Mouse (Mus musculus) testis, adult 2 months (tissue): ENCODE measurements around the gene Zdhhc24. TPM values are rescaled to one million over a fixed set of nuclear protein-coding genes. Genes with fewer than 3 reads are reported as not detected.

Experiments
- H3K27ac ChIP-seq: fragments of 200-500 bp; 2 replicates; pipeline ENCODE4 v1.5.1; 2012; ENCODE audit warnings: low read depth, low read length; ENCODE audit not compliant: control insufficient read depth, insufficient read depth
- H3K27me3 ChIP-seq: fragments of 200-500 bp; 2 replicates; pipeline ENCODE4 v1.6.1; 2012; ENCODE audit warnings: mild to moderate bottlenecking, low read length, moderate library complexity; ENCODE audit not compliant: control insufficient read depth, insufficient read depth
- H3K36me3 ChIP-seq: fragments of 200-500 bp; 2 replicates; pipeline ENCODE4 v1.6.1; 2012; ENCODE audit warnings: mild to moderate bottlenecking, low read length; ENCODE audit not compliant: control insufficient read depth, insufficient read depth
- H3K4me1 ChIP-seq: fragments of 200-500 bp; 2 replicates; pipeline ENCODE4 v1.6.1; 2012; ENCODE audit warnings: low read length; ENCODE audit not compliant: control insufficient read depth, insufficient read depth
- H3K4me3 ChIP-seq: fragments of 200-500 bp; 2 replicates; pipeline ENCODE4 v1.5.1; 2012; ENCODE audit warnings: low read depth, mild to moderate bottlenecking, low read length, moderate library complexity, mixed read lengths; ENCODE audit not compliant: control insufficient read depth
- CTCF ChIP-seq: fragments of 200-500 bp; IDR thresholded peaks from 2 replicates; pipeline ENCODE4 v1.5.1; 2012; ENCODE audit warnings: low read depth, mild to moderate bottlenecking, inconsistent platforms, low read length, moderate library complexity; ENCODE audit not compliant: control insufficient read depth, insufficient read depth, insufficient replicate concordance
- POLR2A ChIP-seq: fragments of 200-500 bp; IDR thresholded peaks from 2 replicates; pipeline ENCODE4 v1.6.1; 2012; ENCODE audit warnings: low read depth, mild to moderate bottlenecking, inconsistent platforms, low read length, moderate library complexity; ENCODE audit not compliant: control insufficient read depth
- polyA plus RNA-seq: library from polyadenylated mRNA; depleted of rRNA; stranded (reverse); fragments of >200 nt; gene quantifications from 2 replicates; pipeline ENCODE4 v1.2.3, GENCODE M21; 2012

Gene Zdhhc24
- polyA plus RNA-seq, 1 experiment = 10.7 TPM

DNA sequence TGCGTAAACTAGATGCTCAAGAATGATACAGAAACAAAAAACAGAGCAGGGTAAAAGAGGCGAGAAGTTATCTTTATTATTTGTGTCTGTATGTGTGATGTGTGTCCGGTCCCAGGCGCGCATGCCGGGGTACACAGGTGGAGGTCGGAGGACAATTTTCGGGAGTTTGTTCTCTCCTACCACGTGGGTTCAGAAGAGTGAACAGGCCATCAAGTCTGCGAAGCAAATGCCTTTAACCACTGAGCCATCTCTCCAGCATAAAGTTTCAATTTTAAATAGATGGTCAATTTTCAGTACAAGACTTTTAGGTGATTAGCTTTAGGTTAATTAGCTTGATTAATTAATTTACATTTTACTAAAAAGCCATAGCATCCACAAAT, 846 bp downstream of the Zdhhc24 start:
- no peaks in the 10 kb centered on the region for H3K27me3 ChIP-seq
- no peak for TF ChIP-seq POLR2A
- TF ChIP-seq CTCF = no peak
- H3K4me1 ChIP-seq = peaks cover 10% of the 10 kb centered on the region
- no peaks in the 10 kb centered on the region for H3K36me3 ChIP-seq
- no peak overlapping the region for H3K27ac ChIP-seq
- no peak overlapping the region for H3K4me3 ChIP-seq

DNA sequence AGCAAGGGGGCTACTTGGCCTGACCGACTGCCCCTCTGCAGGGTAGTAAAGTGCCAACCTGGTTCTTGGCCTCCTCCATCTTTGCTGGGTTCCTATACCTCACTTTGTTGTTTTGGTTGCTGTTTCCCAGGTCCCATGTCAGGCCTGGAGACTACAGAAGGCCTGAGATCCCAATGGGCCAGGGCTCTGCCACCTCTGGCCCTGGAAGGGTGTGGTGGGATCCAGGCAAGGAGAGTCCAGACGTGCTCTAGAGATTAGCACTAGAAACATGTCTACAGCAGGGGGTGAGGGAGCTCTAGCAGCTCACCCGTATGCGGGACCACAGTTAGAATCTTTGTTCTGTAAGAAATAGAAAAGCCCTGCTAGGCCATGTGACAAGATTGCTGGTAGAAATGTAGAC, 5.5 kb downstream of the Zdhhc24 start:
- H3K36me3 ChIP-seq = no peaks in the 10 kb centered on the region
- H3K4me1 ChIP-seq = peaks cover 5% of the 10 kb centered on the region
- H3K27ac ChIP-seq = no peak overlapping the region
- no peaks in the 10 kb centered on the region for H3K27me3 ChIP-seq
- TF ChIP-seq CTCF (no peak), POLR2A (no peak)
- H3K4me3 ChIP-seq = no peak overlapping the region

DNA sequence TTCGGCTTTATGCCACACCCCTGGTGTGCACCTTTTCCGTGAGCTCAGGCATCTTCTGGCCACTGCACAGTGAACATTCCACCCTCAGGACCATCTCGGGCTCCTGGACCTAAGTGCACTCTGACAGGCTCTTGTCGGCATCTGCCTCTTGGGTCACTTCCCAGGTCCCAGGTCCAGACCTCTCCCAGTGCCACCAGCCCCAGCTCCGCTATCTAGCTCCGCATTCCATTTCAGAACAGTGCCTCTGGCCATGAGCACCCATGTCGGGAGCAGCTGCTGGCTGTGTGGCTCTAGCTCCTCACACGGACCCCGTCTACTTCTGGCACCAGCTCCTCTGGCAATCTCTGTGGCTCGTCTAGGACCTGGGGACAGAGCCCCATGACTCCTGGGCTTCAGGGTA, 11.3 kb downstream of the Zdhhc24 start:
- Histone ChIP-seq H3K36me3 (peaks cover 3% of the 10 kb centered on the region), H3K4me1 (peaks cover 2% of the 10 kb centered on the region; the same call in 1 of the 2 replicates), H3K4me3 (no peak overlapping the region), H3K27me3 (no peaks in the 10 kb centered on the region), H3K27ac (no peak overlapping the region)
- no peak for TF ChIP-seq POLR2A
- TF ChIP-seq CTCF = no peak

DNA sequence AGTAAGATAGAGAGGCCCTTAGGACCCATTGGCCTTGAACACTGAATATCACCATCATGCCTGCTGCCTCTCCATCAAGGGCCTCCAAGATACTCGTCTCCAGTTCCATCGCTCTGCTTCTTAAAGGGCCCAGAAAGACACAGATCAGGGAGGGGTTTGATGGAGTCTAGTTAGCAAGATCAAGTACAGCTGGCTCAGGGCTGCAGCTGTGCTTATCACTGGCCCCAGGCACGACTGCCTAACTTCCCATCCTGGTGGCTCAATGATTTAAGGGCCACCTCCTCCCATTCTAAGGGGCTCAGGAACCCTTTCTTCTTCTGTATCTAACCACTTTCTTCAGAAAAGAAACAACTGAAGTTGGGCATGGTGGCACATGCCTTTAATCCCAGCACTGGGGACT, 13.3 kb downstream of the Zdhhc24 start:
- H3K4me3 ChIP-seq = no peak overlapping the region
- H3K4me1 ChIP-seq = peaks cover 2% of the 10 kb centered on the region; the same call in 1 of the 2 replicates
- no peak overlapping the region for H3K27ac ChIP-seq
- peaks cover 3% of the 10 kb centered on the region for H3K36me3 ChIP-seq
- H3K27me3 ChIP-seq = no peaks in the 10 kb centered on the region
- TF ChIP-seq CTCF = no peak

DNA sequence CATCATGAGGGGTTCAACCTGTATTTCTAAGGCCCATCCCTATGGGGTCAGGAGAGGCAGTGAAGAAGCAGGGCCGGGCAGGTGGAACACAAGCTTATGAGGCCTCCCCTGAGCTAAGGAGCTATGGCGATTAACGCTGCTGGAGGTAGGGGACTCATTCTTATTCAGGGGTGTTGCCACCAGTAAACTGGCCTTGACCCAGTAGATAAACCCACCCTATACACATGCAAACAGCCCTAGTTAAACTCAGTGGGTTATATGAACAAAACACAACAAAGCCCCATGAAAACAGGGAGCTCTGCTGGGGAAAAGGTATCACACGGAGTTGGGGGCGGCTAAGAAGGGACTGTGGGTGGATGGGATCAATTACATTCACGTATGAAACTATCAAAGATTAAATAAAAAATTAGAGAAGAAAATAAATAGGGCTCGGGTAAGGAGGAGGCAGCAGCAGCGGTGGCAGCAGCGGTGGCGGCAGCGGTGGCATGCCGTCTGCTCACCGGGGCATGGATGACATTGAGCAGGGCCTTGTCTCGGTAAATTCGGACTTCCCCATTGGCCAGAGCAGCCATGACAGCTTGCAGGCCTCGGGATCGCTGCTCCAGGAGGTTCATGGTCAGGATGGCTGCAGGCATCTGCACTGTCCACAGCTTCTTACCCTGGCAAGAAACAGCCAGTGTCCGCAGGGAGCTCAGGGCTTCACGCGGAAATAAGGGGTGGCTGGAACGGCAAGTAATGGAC, 18.5 kb downstream of the Zdhhc24 start:
- TF ChIP-seq CTCF (no peak), POLR2A (no peak)
- H3K4me1 ChIP-seq = no peaks in the 10 kb centered on the region
- H3K36me3 ChIP-seq = peaks cover 1% of the 10 kb centered on the region; the same call in 1 of the 2 replicates
- H3K27ac ChIP-seq = no peak overlapping the region
- H3K27me3 ChIP-seq = no peaks in the 10 kb centered on the region
- H3K4me3 ChIP-seq = no peak overlapping the region

DNA sequence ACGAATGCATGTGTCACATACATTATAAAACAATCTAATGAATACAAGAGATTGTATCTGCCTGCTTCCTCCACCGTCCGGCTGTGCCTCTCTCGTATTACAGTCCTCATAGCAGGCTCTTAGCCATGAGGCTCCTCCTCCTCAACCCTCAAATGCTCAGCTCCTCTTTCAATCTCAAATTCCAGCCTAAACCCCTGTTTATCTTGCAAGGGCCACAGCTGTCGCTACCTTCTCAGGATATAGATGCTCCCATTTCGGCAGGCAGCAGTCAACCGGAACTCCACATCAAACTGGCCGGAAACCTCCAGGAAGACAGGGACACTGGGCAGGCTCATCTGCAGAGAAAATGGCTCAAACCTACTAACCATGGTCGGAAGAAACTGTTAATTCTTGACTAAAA, 20.5 kb downstream of the Zdhhc24 start:
- TF ChIP-seq CTCF (no peak), POLR2A (no peak)
- peaks cover 5% of the 10 kb centered on the region for H3K36me3 ChIP-seq
- H3K4me3 ChIP-seq = no peak overlapping the region
- H3K27ac ChIP-seq = no peak overlapping the region
- H3K27me3 ChIP-seq = no peaks in the 10 kb centered on the region
- H3K4me1 ChIP-seq = no peaks in the 10 kb centered on the region

DNA sequence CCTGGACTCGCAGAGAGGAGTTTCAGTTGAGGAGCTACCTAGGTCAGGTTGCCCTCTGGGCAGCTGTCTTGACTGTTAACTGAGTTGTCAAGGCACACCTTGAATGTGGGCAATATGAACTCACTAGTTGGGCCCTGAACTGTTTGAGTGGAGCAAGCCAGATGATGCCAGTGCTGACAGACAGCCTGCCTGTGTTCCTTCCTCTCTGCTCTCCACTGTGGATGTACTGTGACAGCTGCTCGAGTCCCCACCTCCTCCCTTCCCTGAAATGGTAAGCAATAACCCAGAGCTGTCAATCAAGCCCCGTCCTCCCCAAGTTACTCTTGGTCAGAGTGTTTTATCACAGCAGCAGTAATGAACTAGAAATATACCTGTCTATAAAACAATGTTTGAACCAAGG, 21.4 kb downstream of the Zdhhc24 start:
- Histone ChIP-seq H3K27ac (no peak overlapping the region), H3K4me3 (no peak overlapping the region), H3K27me3 (no peaks in the 10 kb centered on the region), H3K4me1 (no peaks in the 10 kb centered on the region), H3K36me3 (peaks cover 5% of the 10 kb centered on the region)
- no peak for TF ChIP-seq CTCF
- TF ChIP-seq POLR2A = no peak
